Mouse (Mus musculus): ENCODE data around the gene Rab10. TPM values are rescaled to one million over a fixed set of nuclear protein-coding genes. Genes with fewer than 3 reads are reported as not detected.

Gene Rab10
- polyA plus RNA-seq, 1 experiment from 2014 or later = 88.8 TPM

GRCm38 (mm10) chr12:3238361-3239051 is 71.3 kb downstream of the Rab10 start:
- no peak for ATAC-seq (ENCODE audit: insufficient number of reproducible peaks, insufficient read depth, low FRiP score, low read depth)
- no peak overlapping the region for H3K27ac ChIP-seq (ENCODE audit: low read length)

GRCm38 (mm10) chr12:3237799-3238198 is 72.0 kb downstream of the Rab10 start:
- H3K9ac ChIP-seq (replicated peaks; ENCODE audit: low read depth, low read length) = no peak overlapping the region
- peaks cover 22% of the 10 kb centered on the region for H3K36me3 ChIP-seq (ENCODE audit: control insufficient read depth, insufficient read depth, low read length)
- H3K9me3 ChIP-seq (ENCODE audit: control insufficient read depth, low read depth, low read length) = no peaks in the 10 kb centered on the region
- no peak overlapping the region for H3K4me2 ChIP-seq (replicated peaks; ENCODE audit: low read depth, low read length)
- H3K4me1 ChIP-seq (ENCODE audit: control insufficient read depth, insufficient read depth, low read length) = no peaks in the 10 kb centered on the region
- H3K4me3 ChIP-seq (ENCODE audit: low read depth, low read length) = no peak overlapping the region
- 95% methylated on average over 5 of the region's 5 CpGs for WGBS
- no peak overlapping the region for H3K27ac ChIP-seq (ENCODE audit: low read length)
- H3K27me3 ChIP-seq (ENCODE audit: control insufficient read depth, insufficient read depth, low read length) = no peaks in the 10 kb centered on the region
- no peak for ATAC-seq (ENCODE audit: insufficient number of reproducible peaks, insufficient read depth, low FRiP score, low read depth)

More at GRCm38 (mm10) chr12:3238361-3239051, 71.3 kb downstream of the Rab10 start:
- no peak overlapping the region for H3K4me3 ChIP-seq (ENCODE audit: low read depth, low read length)
- H3K36me3 ChIP-seq (ENCODE audit: control insufficient read depth, insufficient read depth, low read length) = peaks cover 22% of the 10 kb centered on the region
- H3K4me1 ChIP-seq (ENCODE audit: control insufficient read depth, insufficient read depth, low read length) = no peaks in the 10 kb centered on the region
- no peaks in the 10 kb centered on the region for H3K9me3 ChIP-seq (ENCODE audit: control insufficient read depth, low read depth, low read length)
- no peaks in the 10 kb centered on the region for H3K27me3 ChIP-seq (ENCODE audit: control insufficient read depth, insufficient read depth, low read length)
- no peak overlapping the region for H3K9ac ChIP-seq (replicated peaks; ENCODE audit: low read depth, low read length)
- no peak overlapping the region for H3K4me2 ChIP-seq (replicated peaks; ENCODE audit: low read depth, low read length)
- 96% methylated on average over 16 of the region's 16 CpGs for WGBS

GRCm38 (mm10) chr12:3236831-3237681 is 72.7 kb downstream of the Rab10 start:
- H3K9me3 ChIP-seq (ENCODE audit: control insufficient read depth, low read depth, low read length) = no peaks in the 10 kb centered on the region
- no peak overlapping the region for H3K4me3 ChIP-seq (ENCODE audit: low read depth, low read length)
- no peaks in the 10 kb centered on the region for H3K27me3 ChIP-seq (ENCODE audit: control insufficient read depth, insufficient read depth, low read length)
- H3K27ac ChIP-seq (ENCODE audit: low read length) = no peak overlapping the region
- peaks cover 22% of the 10 kb centered on the region for H3K36me3 ChIP-seq (ENCODE audit: control insufficient read depth, insufficient read depth, low read length)
- H3K4me2 ChIP-seq (replicated peaks; ENCODE audit: low read depth, low read length) = no peak overlapping the region
- no peaks in the 10 kb centered on the region for H3K4me1 ChIP-seq (ENCODE audit: control insufficient read depth, insufficient read depth, low read length)
- H3K9ac ChIP-seq (replicated peaks; ENCODE audit: low read depth, low read length) = no peak overlapping the region
- ATAC-seq (ENCODE audit: insufficient number of reproducible peaks, insufficient read depth, low FRiP score, low read depth) = no peak
- WGBS = 97% methylated on average over 12 of the region's 12 CpGs

- Histone ChIP-seq H3K4me2 (replicated peaks; ENCODE audit: low read depth, low read length) (peak overlapping the region; percentile 33), H3K27me3 (ENCODE audit: control insufficient read depth, insufficient read depth, low read length) (no peaks in the 10 kb centered on the region), H3K4me1 (ENCODE audit: control insufficient read depth, insufficient read depth, low read length) (no peaks in the 10 kb centered on the region), H3K36me3 (ENCODE audit: control insufficient read depth, insufficient read depth, low read length) (peaks cover 22% of the 10 kb centered on the region), H3K9ac (replicated peaks; ENCODE audit: low read depth, low read length) (no peak overlapping the region), H3K9me3 (ENCODE audit: control insufficient read depth, low read depth, low read length) (no peaks in the 10 kb centered on the region), H3K27ac (ENCODE audit: low read length) (no peak overlapping the region), H3K4me3 (ENCODE audit: low read depth, low read length) (peak overlapping the region; percentile 38)
- 64% methylated on average over 14 of the region's 14 CpGs for WGBS
- peak; percentile 8; the same call in 1 of the 2 replicates for ATAC-seq (ENCODE audit: insufficient number of reproducible peaks, insufficient read depth, low FRiP score, low read depth)
Observed at GRCm38 (mm10) chr12:3236163-3236641, 73.6 kb downstream of the Rab10 start.

GRCm38 (mm10) chr12:3235646-3236161 is 74.1 kb downstream of the Rab10 start:
- peak overlapping the region; percentile 38 for H3K4me3 ChIP-seq (ENCODE audit: low read depth, low read length)
- no peaks in the 10 kb centered on the region for H3K4me1 ChIP-seq (ENCODE audit: control insufficient read depth, insufficient read depth, low read length)
- H3K9ac ChIP-seq (replicated peaks; ENCODE audit: low read depth, low read length) = peak overlapping the region; percentile 10; the same call in 1 of the 2 replicates
- 13% methylated on average over 39 of the region's 39 CpGs for WGBS
- peaks cover 22% of the 10 kb centered on the region for H3K36me3 ChIP-seq (ENCODE audit: control insufficient read depth, insufficient read depth, low read length)
- H3K27me3 ChIP-seq (ENCODE audit: control insufficient read depth, insufficient read depth, low read length) = no peaks in the 10 kb centered on the region
- peak overlapping the region; percentile 33 for H3K4me2 ChIP-seq (replicated peaks; ENCODE audit: low read depth, low read length)
- H3K9me3 ChIP-seq (ENCODE audit: control insufficient read depth, low read depth, low read length) = no peaks in the 10 kb centered on the region
- H3K27ac ChIP-seq (ENCODE audit: low read length) = peak overlapping the region; percentile 86
- peak; percentile 81 for ATAC-seq (ENCODE audit: insufficient number of reproducible peaks, insufficient read depth, low FRiP score, low read depth)

GRCm38 (mm10) chr12:3235124-3235631 is 74.6 kb downstream of the Rab10 start:
- Histone ChIP-seq H3K4me1 (ENCODE audit: control insufficient read depth, insufficient read depth, low read length) (no peaks in the 10 kb centered on the region), H3K27me3 (ENCODE audit: control insufficient read depth, insufficient read depth, low read length) (no peaks in the 10 kb centered on the region), H3K27ac (ENCODE audit: low read length) (peak overlapping the region; percentile 86), H3K9me3 (ENCODE audit: control insufficient read depth, low read depth, low read length) (no peaks in the 10 kb centered on the region), H3K36me3 (ENCODE audit: control insufficient read depth, insufficient read depth, low read length) (peaks cover 20% of the 10 kb centered on the region), H3K9ac (replicated peaks; ENCODE audit: low read depth, low read length) (peak overlapping the region; percentile 10; the same call in 1 of the 2 replicates), H3K4me3 (ENCODE audit: low read depth, low read length) (peak overlapping the region; percentile 38), H3K4me2 (replicated peaks; ENCODE audit: low read depth, low read length) (peak overlapping the region; percentile 50)
- 10% methylated on average over 34 of the region's 36 CpGs for WGBS
- ATAC-seq (ENCODE audit: insufficient number of reproducible peaks, insufficient read depth, low FRiP score, low read depth) = peak; percentile 91

GRCm38 (mm10) chr12:3234061-3234460 is 75.7 kb downstream of the Rab10 start:
- no peaks in the 10 kb centered on the region for H3K27me3 ChIP-seq (ENCODE audit: control insufficient read depth, insufficient read depth, low read length)
- no peak overlapping the region for H3K4me2 ChIP-seq (replicated peaks; ENCODE audit: low read depth, low read length)
- WGBS = 86% methylated on average over 1 of the region's 1 CpGs
- no peak overlapping the region for H3K4me3 ChIP-seq (ENCODE audit: low read depth, low read length)
- no peak overlapping the region for H3K27ac ChIP-seq (ENCODE audit: low read length)
- no peak for ATAC-seq (ENCODE audit: insufficient number of reproducible peaks, insufficient read depth, low FRiP score, low read depth)
- H3K9ac ChIP-seq (replicated peaks; ENCODE audit: low read depth, low read length) = no peak overlapping the region
- no peaks in the 10 kb centered on the region for H3K9me3 ChIP-seq (ENCODE audit: control insufficient read depth, low read depth, low read length)
- peaks cover 9% of the 10 kb centered on the region for H3K36me3 ChIP-seq (ENCODE audit: control insufficient read depth, insufficient read depth, low read length)
- H3K4me1 ChIP-seq (ENCODE audit: control insufficient read depth, insufficient read depth, low read length) = no peaks in the 10 kb centered on the region

- Histone ChIP-seq H3K9ac (replicated peaks; ENCODE audit: low read depth, low read length) (no peak overlapping the region), H3K27me3 (ENCODE audit: control insufficient read depth, insufficient read depth, low read length) (no peaks in the 10 kb centered on the region), H3K27ac (ENCODE audit: low read length) (no peak overlapping the region), H3K4me1 (ENCODE audit: control insufficient read depth, insufficient read depth, low read length) (no peaks in the 10 kb centered on the region), H3K4me3 (ENCODE audit: low read depth, low read length) (no peak overlapping the region), H3K36me3 (ENCODE audit: control insufficient read depth, insufficient read depth, low read length) (no peaks in the 10 kb centered on the region), H3K9me3 (ENCODE audit: control insufficient read depth, low read depth, low read length) (no peaks in the 10 kb centered on the region), H3K4me2 (replicated peaks; ENCODE audit: low read depth, low read length) (no peak overlapping the region)
- no peak for ATAC-seq (ENCODE audit: insufficient number of reproducible peaks, insufficient read depth, low FRiP score, low read depth)
- WGBS = 63% methylated on average over 2 of the region's 2 CpGs
Observed at GRCm38 (mm10) chr12:3223352-3223751, 86.4 kb downstream of the Rab10 start.

Measured in stomach, embryonic 14.5 days (tissue).